Mouse (Mus musculus): Measurements from ENCODE around the gene Pde2a.

GRCm38 (mm10) chr7:101462327-101463068 is 41.0 kb downstream of the Pde2a start:
- TF ChIP-seq POLR2A (IDR thresholded peaks at IDR 0.05; ENCODE audit: control insufficient read depth in 1 of 2, insufficient read depth in 1 of 2, low read depth in 1 of 2, low read length in 2 of 2, poor library complexity in 1 of 2) (no peak), CTCF (IDR thresholded peaks at IDR 0.05 in 2 of 3, conservative IDR thresholded peaks at IDR 0.05 in 1 of 3; ENCODE audit: control insufficient read depth in 1 of 3, insufficient read depth in 1 of 3, low read depth in 2 of 3, low read length in 3 of 3, poor library complexity in 1 of 3, severe bottlenecking in 1 of 3) (no peak), ZC3H11A (IDR thresholded peaks at IDR 0.05; ENCODE audit: low read depth, low read length) (no peak), NRF1 (IDR thresholded peaks at IDR 0.05; ENCODE audit: insufficient read depth, low read depth, low read length, poor library complexity, severe bottlenecking) (no peak), MAZ (IDR thresholded peaks at IDR 0.05; ENCODE audit: low read depth, low read length) (no peak), HCFC1 (IDR thresholded peaks at IDR 0.05; ENCODE audit: low read depth, low read length) (no peak), CHD2 (IDR thresholded peaks at IDR 0.05; ENCODE audit: low read length) (no peak), EP300 (IDR thresholded peaks at IDR 0.05; ENCODE audit: low read depth in 1 of 2, low read length in 2 of 2) (no peak), GATA1 (IDR thresholded peaks at IDR 0.05; ENCODE audit: low read depth, low read length) (no peak), POLR2AphosphoS2 (IDR thresholded peaks at IDR 0.05; ENCODE audit: low read length) (no peak), GABPA (IDR thresholded peaks at IDR 0.05; ENCODE audit: low read depth, low read length) (no peak), ZNF384 (IDR thresholded peaks at IDR 0.05; ENCODE audit: low read depth, low read length) (no peak), MYC (IDR thresholded peaks at IDR 0.05; ENCODE audit: low read depth, low read length) (no peak), TBP (IDR thresholded peaks at IDR 0.05; ENCODE audit: low read depth, low read length) (no peak)

Measured in MEL (cell line).